Mouse (Mus musculus): ENCODE measurements around the gene Insm2. TPM values are rescaled to one million over a fixed set of nuclear protein-coding genes. Genes with fewer than 3 reads are reported as not detected.
"Not testable (repeated sequence)": the region's sequence is repeated elsewhere in the genome, so short reads cannot be mapped to it uniquely, and the experiment has no call there.

The Insm2 gene
- 0.04 TPM in 1 of 2 replicates, not detected in the other for polyA plus RNA-seq (2015; fragmentation: Nextera tagmentation; extraction: Ambion mirVana)

GRCm38 (mm10) chr12:55598887-55599561 lies at the start of gene Insm2:
Gene Insm2 (plus strand): TSS chr12:55599427.
- no peak for ATAC-seq
- WGBS: under 1% methylated on average over 77 of the region's 77 CpGs
- Histone ChIP-seq H3K27ac (ENCODE audit: low read depth, low read length) (no peak within 1 kb of the TSS), H3K36me3 (ENCODE audit: control insufficient read depth, insufficient read depth) (0 out of 2 replicates have a peak, but pooled peaks cover 4% of the 10 kb centered on the region), H3K9me3 (ENCODE audit: control insufficient read depth) (no peaks in the 10 kb centered on the region), H3K4me2 (replicated peaks; ENCODE audit: low read depth) (peak within 1 kb of the TSS; percentile 69), H3K4me3 (ENCODE audit: low read depth, low read length) (peak within 1 kb of the TSS; percentile 47), H3K4me1 (replicated peaks; ENCODE audit: control insufficient read depth, insufficient read depth, low read length) (peaks cover 4% of the 10 kb centered on the region; the same call in 1 of the 2 replicates), H3K9ac (ENCODE audit: low read depth, low read length) (no peak within 1 kb of the TSS), H3K27me3 (replicated peaks; ENCODE audit: control insufficient read depth, insufficient read depth, low read length) (peaks cover 38% of the 10 kb centered on the region)
- no peak for TF ChIP-seq CTCF (IDR thresholded peaks at IDR 0.05; ENCODE audit: low read depth)

- ATAC-seq; H3K4me3 ChIP-seq (ENCODE audit: low read depth, low read length); H3K36me3 ChIP-seq (ENCODE audit: control insufficient read depth, insufficient read depth); H3K27me3 ChIP-seq (replicated peaks; ENCODE audit: control insufficient read depth, insufficient read depth, low read length); H3K9me3 ChIP-seq (ENCODE audit: control insufficient read depth); H3K9ac ChIP-seq (ENCODE audit: low read depth, low read length); H3K27ac ChIP-seq (ENCODE audit: low read depth, low read length); H3K4me1 ChIP-seq (replicated peaks; ENCODE audit: control insufficient read depth, insufficient read depth, low read length); H3K4me2 ChIP-seq (replicated peaks; ENCODE audit: low read depth): not testable (repeated sequence)
- 79% methylated on average over 6 of the region's 6 CpGs for WGBS
These were observed 44.3 kb upstream of the Insm2 start for GRCm38 (mm10) chr12:55554901-55555300.

GRCm38 (mm10) chr12:55557866-55558265 lies 41.4 kb upstream of the Insm2 start:
- H3K9me3 ChIP-seq (ENCODE audit: control insufficient read depth): no peaks in the 10 kb centered on the region
- no peaks in the 10 kb centered on the region for H3K27me3 ChIP-seq (replicated peaks; ENCODE audit: control insufficient read depth, insufficient read depth, low read length)
- ATAC-seq: no peak
- 0 out of 2 replicates have a peak, but pooled peaks cover 2% of the 10 kb centered on the region for H3K4me1 ChIP-seq (replicated peaks; ENCODE audit: control insufficient read depth, insufficient read depth, low read length)
- 86% methylated on average over 6 of the region's 6 CpGs for WGBS
- no peak overlapping the region for H3K4me2 ChIP-seq (replicated peaks; ENCODE audit: low read depth)
- no peak for TF ChIP-seq CTCF (IDR thresholded peaks at IDR 0.05; ENCODE audit: low read depth)
- H3K4me3 ChIP-seq (ENCODE audit: low read depth, low read length): no peak overlapping the region
- no peak overlapping the region for H3K27ac ChIP-seq (ENCODE audit: low read depth, low read length)
- H3K36me3 ChIP-seq (ENCODE audit: control insufficient read depth, insufficient read depth): no peaks in the 10 kb centered on the region
- H3K9ac ChIP-seq (ENCODE audit: low read depth, low read length): no peak overlapping the region

- no peaks in the 10 kb centered on the region for H3K9me3 ChIP-seq (ENCODE audit: control insufficient read depth)
- ATAC-seq: no peak
- no peaks in the 10 kb centered on the region for H3K36me3 ChIP-seq (ENCODE audit: control insufficient read depth, insufficient read depth)
- 0 out of 2 replicates have a peak overlapping the region, but pooled peaks have one; percentile 62 for H3K4me2 ChIP-seq (replicated peaks; ENCODE audit: low read depth)
- H3K4me1 ChIP-seq (replicated peaks; ENCODE audit: control insufficient read depth, insufficient read depth, low read length): 0 out of 2 replicates have a peak, but pooled peaks cover 2% of the 10 kb centered on the region
- H3K27me3 ChIP-seq (replicated peaks; ENCODE audit: control insufficient read depth, insufficient read depth, low read length): no peaks in the 10 kb centered on the region
- no peak for TF ChIP-seq CTCF (IDR thresholded peaks at IDR 0.05; ENCODE audit: low read depth)
- WGBS: 89% methylated on average over 12 of the region's 12 CpGs
- no peak overlapping the region for H3K9ac ChIP-seq (ENCODE audit: low read depth, low read length)
- H3K4me3 ChIP-seq (ENCODE audit: low read depth, low read length): no peak overlapping the region
- H3K27ac ChIP-seq (ENCODE audit: low read depth, low read length): no peak overlapping the region; the same call in 1 of the 2 replicates
These were observed 39.9 kb upstream of the Insm2 start for GRCm38 (mm10) chr12:55559184-55559855.

- H3K9ac ChIP-seq (ENCODE audit: low read depth, low read length): peak overlapping the region; percentile 34; the same call in 1 of the 2 replicates
- peak overlapping the region; percentile 37 for H3K4me3 ChIP-seq (ENCODE audit: low read depth, low read length)
- H3K4me1 ChIP-seq (replicated peaks; ENCODE audit: control insufficient read depth, insufficient read depth, low read length): 0 out of 2 replicates have a peak, but pooled peaks cover 2% of the 10 kb centered on the region
- 10% methylated on average over 19 of the region's 19 CpGs for WGBS
- no peaks in the 10 kb centered on the region for H3K9me3 ChIP-seq (ENCODE audit: control insufficient read depth)
- ATAC-seq: peak; percentile 96
- no peaks in the 10 kb centered on the region for H3K36me3 ChIP-seq (ENCODE audit: control insufficient read depth, insufficient read depth)
- peak overlapping the region; percentile 60 for H3K27ac ChIP-seq (ENCODE audit: low read depth, low read length)
- no peaks in the 10 kb centered on the region for H3K27me3 ChIP-seq (replicated peaks; ENCODE audit: control insufficient read depth, insufficient read depth, low read length)
- H3K4me2 ChIP-seq (replicated peaks; ENCODE audit: low read depth): peak overlapping the region; percentile 62
- no peak for TF ChIP-seq CTCF (IDR thresholded peaks at IDR 0.05; ENCODE audit: low read depth)
These were observed 39.1 kb upstream of the Insm2 start for GRCm38 (mm10) chr12:55560025-55560690.

- TF ChIP-seq CTCF (IDR thresholded peaks at IDR 0.05; ENCODE audit: low read depth): no peak
- 0 out of 2 replicates have a peak, but pooled peaks cover 2% of the 10 kb centered on the region for H3K4me1 ChIP-seq (replicated peaks; ENCODE audit: control insufficient read depth, insufficient read depth, low read length)
- no peak overlapping the region for H3K9ac ChIP-seq (ENCODE audit: low read depth, low read length)
- no peaks in the 10 kb centered on the region for H3K36me3 ChIP-seq (ENCODE audit: control insufficient read depth, insufficient read depth)
- WGBS: 93% methylated on average over 3 of the region's 3 CpGs
- no peak overlapping the region for H3K4me3 ChIP-seq (ENCODE audit: low read depth, low read length)
- no peaks in the 10 kb centered on the region for H3K27me3 ChIP-seq (replicated peaks; ENCODE audit: control insufficient read depth, insufficient read depth, low read length)
- no peaks in the 10 kb centered on the region for H3K9me3 ChIP-seq (ENCODE audit: control insufficient read depth)
- no peak overlapping the region for H3K27ac ChIP-seq (ENCODE audit: low read depth, low read length)
- H3K4me2 ChIP-seq (replicated peaks; ENCODE audit: low read depth): no peak overlapping the region
- no peak for ATAC-seq
These were observed 35.5 kb upstream of the Insm2 start for GRCm38 (mm10) chr12:55563742-55564141.

All from intestine, postnatal 0 days (tissue).